In genomic region chr11:70969821-70970559, GRCm38 (mm10) we compare ENCODE assay signal across 7 mouse cellular contexts. TPM values are rescaled to one million over a fixed set of nuclear protein-coding genes. Genes with fewer than 3 reads are reported as not detected.
A peak's percentile ranks its signal among the peaks of the same experiment; 100 is the strongest.
DNase-seq lines count a peak whose midpoint lies in the region; ATAC-seq lines count a peak whose summit lies in the region.

Gene Nup88, minus strand, starts transcription at chr11:70969973.
Gene Rpain, plus strand, starts transcription at chr11:70970213.

- peaks cover 12% of the 10 kb centered on the region for H3K4me1 ChIP-seq in intestine, embryonic 15.5 days (replicated peaks)
- H3K4me1 ChIP-seq in midbrain, embryonic 10.5 days, result peaks cover 22% of the 10 kb centered on the region

- H3K36me3 ChIP-seq in intestine, embryonic 15.5 days, result peaks cover 13% of the 10 kb centered on the region; the same call in 1 of the 2 replicates
- peaks cover 58% of the 10 kb centered on the region for H3K36me3 ChIP-seq in midbrain, embryonic 10.5 days

- under 1% methylated on average over 43 of the region's 43 CpGs for WGBS in intestine, embryonic 15.5 days
- WGBS in midbrain, embryonic 10.5 days, result under 1% methylated on average over 43 of the region's 43 CpGs

- H3K27ac ChIP-seq in intestine, embryonic 15.5 days, result peak within 1 kb of the TSS; percentile 85
- H3K27ac ChIP-seq in midbrain, embryonic 10.5 days (replicated peaks), result peak within 1 kb of the TSS; percentile 94

- H3K4me3 ChIP-seq in intestine, embryonic 15.5 days (replicated peaks), result peak within 1 kb of the TSS; percentile 90
- H3K4me3 ChIP-seq in midbrain, embryonic 10.5 days, result peak within 1 kb of the TSS; percentile 96

- H3K9ac ChIP-seq in intestine, embryonic 15.5 days, result peak within 1 kb of the TSS; percentile 90

- no peaks in the 10 kb centered on the region for H3K9me3 ChIP-seq in intestine, embryonic 15.5 days
- H3K9me3 ChIP-seq in midbrain, embryonic 10.5 days (replicated peaks), result no peaks in the 10 kb centered on the region

- H3K4me2 ChIP-seq in intestine, embryonic 15.5 days (replicated peaks), result peak within 1 kb of the TSS; percentile 76

- no peaks in the 10 kb centered on the region for H3K27me3 ChIP-seq in intestine, embryonic 15.5 days (replicated peaks)
- no peaks in the 10 kb centered on the region for H3K27me3 ChIP-seq in midbrain, embryonic 10.5 days (ENCODE audit: low read depth, poor library complexity, severe bottlenecking)

- intact Hi-C loops in gastrocnemius, postnatal 36 days (cut with DNase I), result no loop called here
- intact Hi-C loops in left cerebral cortex, postnatal 25 days (cut with DNase I), result no loop called here

- peak; percentile 95 for DNase-seq in adrenal gland, adult 2 months
- DNase-seq in embryo, embryonic 11.5 days (ENCODE audit: low read depth, low spot score), result peak; percentile 91
- DNase-seq in gastrocnemius, postnatal 36 days, result peak; percentile 85 to 87
- peak; percentile 94 to 98 for DNase-seq in left cerebral cortex, postnatal 25 days (ENCODE audit: low spot score in 2 of 2)
- peak; percentile 94 for DNase-seq in midbrain, embryonic 10.5 days (ENCODE audit: low spot score)
- DNase-seq in right cerebral cortex, postnatal 4 days, result peak; percentile 86

- peak; percentile 98 for ATAC-seq in intestine, embryonic 15.5 days

RNA-seq across cellular contexts. Expression of gene Nup88, which starts in this region (rescaled TPM):
- total RNA-seq in adrenal gland, adult 2 months (2021), result 10 to 100 TPM; 47.7 to 51.7 TPM
- 15.3 and 19.2 TPM in 2 replicates for polyA plus RNA-seq in adrenal gland, adult 2 months (2012; rRNA removed)
- 10 to 100 TPM; 26.5 to 32.2 TPM for total RNA-seq in gastrocnemius, postnatal 36 days (2021)
- 100 and 104 TPM in 2 replicates for polyA plus RNA-seq in intestine, embryonic 15.5 days (2015; fragmentation: Nextera tagmentation; extraction: Ambion mirVana)
- 10 to 100 TPM; 56.1 to 61.1 TPM for total RNA-seq in left cerebral cortex, postnatal 25 days (2021)
- 148 and 153 TPM in 2 replicates for polyA plus RNA-seq in midbrain, embryonic 10.5 days (2016; fragmentation: Nextera tagmentation; extraction: Ambion mirVana)

RNA-seq across cellular contexts. Expression of gene Rpain, which starts in this region (rescaled TPM):
- total RNA-seq in adrenal gland, adult 2 months (2021), result 10 to 100 TPM; 20.2 to 25.2 TPM
- 10.2 and 15.9 TPM in 2 replicates for polyA plus RNA-seq in adrenal gland, adult 2 months (2012; rRNA removed)
- 10 to 100 TPM; 11.2 to 13.7 TPM for total RNA-seq in gastrocnemius, postnatal 36 days (2021)
- polyA plus RNA-seq in intestine, embryonic 15.5 days (2015; fragmentation: Nextera tagmentation; extraction: Ambion mirVana), result 63.3 and 66.7 TPM in 2 replicates
- total RNA-seq in left cerebral cortex, postnatal 25 days (2021), result 10 to 100 TPM; 33.1 to 37.1 TPM
- 99.5 and 101 TPM in 2 replicates for polyA plus RNA-seq in midbrain, embryonic 10.5 days (2016; fragmentation: Nextera tagmentation; extraction: Ambion mirVana)

Comparison
In these comparisons a context has a peak if more than half of its experiments do, and no peak if none do; other contexts are left out.
1. Peak in every context shown above with its lines: DNase-seq, ATAC-seq, H3K4me3 ChIP-seq and H3K27ac ChIP-seq.